Mouse (Mus musculus) kidney, postnatal 0 days (tissue): Measurements from ENCODE around the gene Kif6. TPM values are rescaled to one million over a fixed set of nuclear protein-coding genes. Genes with fewer than 3 reads are reported as not detected.

Experiments used
- ATAC-seq: fragments of 200-750 bp; cut with Nextera tagmentation; replicated peaks from 2 replicates; pipeline ENCODE4 v1.8.0; 2017; ENCODE audit warnings: low read depth, moderate number of reproducible peaks, moderate TSS enrichment, moderate library complexity; ENCODE audit not compliant: low FRiP score
- DNase-seq: peaks from one replicate; pipeline ENCODE4 v3.0.0-alpha.2; 2016; ENCODE audit warnings: low spot score
- H3K27ac ChIP-seq: fragments of 300-500 bp; sonication (generic); 2 replicates; pipeline ENCODE4 v1.5.1; 2014; ENCODE audit warnings: mild to moderate bottlenecking
- H3K27me3 ChIP-seq: fragments of 300-500 bp; sonication (generic); 2 replicates; pipeline ENCODE4 v1.6.1; 2014; ENCODE audit warnings: low read length, mixed read lengths; ENCODE audit not compliant: insufficient read depth
- H3K36me3 ChIP-seq: fragments of 300-500 bp; sonication (generic); 2 replicates; pipeline ENCODE4 v1.6.1; 2014; ENCODE audit warnings: low read length, mixed read lengths; ENCODE audit not compliant: insufficient read depth
- H3K4me1 ChIP-seq: fragments of 300-500 bp; sonication (generic); replicated peaks from 2 replicates; pipeline ENCODE4 v1.6.1; 2014; ENCODE audit warnings: antibody characterized with exemption, low read length, mixed read lengths; ENCODE audit not compliant: insufficient read depth
- H3K4me2 ChIP-seq: fragments of 300-500 bp; sonication (generic); 2 replicates; pipeline ENCODE4 v1.6.1; 2014; ENCODE audit warnings: mild to moderate bottlenecking, low read length, moderate library complexity, mixed read lengths
- H3K4me3 ChIP-seq: fragments of 300-500 bp; sonication (generic); replicated peaks from 2 replicates; pipeline ENCODE4 v1.5.1; 2014; ENCODE audit warnings: low read depth, low read length
- H3K9ac ChIP-seq: fragments of 300-500 bp; sonication (generic); 2 replicates; pipeline ENCODE4 v1.6.1; 2014; ENCODE audit warnings: low read depth, low read length
- H3K9me3 ChIP-seq: fragments of 300-500 bp; sonication (generic); replicated peaks from 2 replicates; pipeline ENCODE4 v1.6.1; 2016; ENCODE audit warnings: low read length, inconsistent platforms, mixed read lengths
- CTCF ChIP-seq: IDR thresholded peaks from 2 replicates; pipeline ENCODE4 v1.5.1; 2016; ENCODE audit warnings: antibody characterized with exemption, low read depth, mild to moderate bottlenecking, moderate library complexity
- WGBS: fragments of 180-500 bp; shearing (Covaris S2); extraction: QIAGEN DNeasy Blood & Tissue Kit; methylation state at CpG from one replicate; pipeline ENCODE4 v1.1.7; 2014; 5-methylcytosine and 5-hydroxymethylcytosine counted together
- polyA plus RNA-seq: library from polyadenylated mRNA; unstranded; fragments of >200 nt; fragmentation: Nextera tagmentation; extraction: Ambion mirVana; gene quantifications from 2 replicates; pipeline ENCODE4 v1.2.1, GENCODE M21; 2015

Kif6 gene
- polyA plus RNA-seq, 1 experiment from 2014 or later: 1.3 TPM

DNA sequence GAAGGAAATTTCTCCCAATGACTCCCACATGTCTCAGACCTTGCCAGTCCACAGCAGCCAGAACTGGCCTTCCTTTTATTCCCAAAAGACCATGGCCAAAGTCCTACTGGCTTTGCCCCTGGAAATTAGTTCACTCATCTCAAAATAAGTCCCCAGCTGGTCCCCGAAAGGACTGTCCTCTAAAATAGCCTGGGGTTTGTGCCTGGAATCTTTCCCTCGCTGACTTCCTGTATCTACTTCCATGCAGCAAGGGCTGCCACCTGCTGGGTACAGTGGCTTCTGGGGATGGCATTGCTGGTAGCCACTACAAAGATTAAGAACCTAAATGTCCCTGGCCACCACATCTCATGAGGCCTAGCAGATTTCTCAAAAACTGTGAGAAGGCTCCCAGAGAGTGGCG, 237.2 kb downstream of the Kif6 start:
- no peaks in the 10 kb centered on the region for H3K4me1 ChIP-seq
- no peak overlapping the region for H3K9ac ChIP-seq
- no peaks in the 10 kb centered on the region for H3K27me3 ChIP-seq
- no peak for ATAC-seq
- no peak overlapping the region for H3K4me2 ChIP-seq
- TF ChIP-seq CTCF: peak; percentile 62
- H3K9me3 ChIP-seq: no peaks in the 10 kb centered on the region
- H3K4me3 ChIP-seq: no peak overlapping the region
- peak; percentile 27 for DNase-seq
- no peaks in the 10 kb centered on the region for H3K36me3 ChIP-seq
- WGBS: 61% methylated on average over 3 of the region's 3 CpGs
- H3K27ac ChIP-seq: no peak overlapping the region

DNA sequence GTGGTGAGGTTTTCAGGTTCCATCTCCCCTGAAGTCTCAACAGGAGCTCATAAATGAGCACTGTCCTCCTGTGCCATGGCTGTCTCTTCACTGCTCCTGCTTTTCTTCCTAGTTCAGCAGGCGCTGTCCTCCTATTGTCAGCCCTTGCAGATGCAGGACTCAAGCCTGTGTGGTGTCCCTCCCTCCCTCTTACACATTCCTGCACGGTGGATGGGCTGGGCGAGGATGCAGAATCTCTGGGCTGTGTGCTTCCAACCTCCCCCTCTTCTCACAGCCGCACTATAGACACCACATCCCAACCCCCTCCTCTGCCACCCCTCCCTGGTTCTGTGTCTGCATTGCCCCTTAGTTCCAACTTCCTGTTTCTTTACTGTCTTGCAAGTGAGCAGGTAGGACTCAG, 240.8 kb downstream of the Kif6 start:
- no peak for ATAC-seq
- WGBS: 24% methylated on average over 4 of the region's 4 CpGs
- H3K36me3 ChIP-seq: no peaks in the 10 kb centered on the region

DNA sequence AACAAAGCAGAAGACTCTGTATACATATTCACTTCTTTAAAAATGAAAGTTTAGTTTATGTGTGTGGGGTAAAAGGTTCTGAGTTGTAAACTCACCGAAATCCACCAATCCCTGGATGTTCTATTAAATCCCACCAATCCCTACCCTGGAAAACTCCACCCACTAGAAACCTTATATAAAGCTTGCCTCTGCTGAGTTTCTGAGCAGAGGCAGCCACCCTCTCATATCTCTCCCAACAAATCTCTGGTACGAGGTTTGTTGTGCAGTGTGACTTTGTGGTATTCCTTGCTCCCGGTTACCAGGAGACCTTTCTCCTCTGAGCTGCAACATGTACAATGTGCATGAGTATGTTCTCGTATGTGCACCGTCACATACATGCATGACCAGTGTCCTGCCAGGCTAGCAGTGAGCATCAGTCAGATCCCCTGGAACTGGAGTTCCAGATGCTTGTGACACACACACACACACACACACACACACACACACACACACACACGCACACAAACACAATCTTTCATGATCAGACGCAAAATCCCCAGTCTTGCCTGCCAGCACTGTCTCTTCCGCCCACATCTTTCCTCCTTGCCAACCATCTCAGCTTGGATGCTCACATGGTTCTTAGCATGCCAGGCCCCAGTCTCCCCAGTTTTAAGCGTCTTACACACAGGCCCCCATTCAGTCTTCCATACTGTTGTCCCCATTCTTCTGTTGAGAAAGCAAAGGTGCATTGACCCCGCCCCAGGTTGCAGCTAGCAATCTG, 245.3 kb downstream of the Kif6 start:
- Histone ChIP-seq H3K4me3 (no peak overlapping the region), H3K27me3 (no peaks in the 10 kb centered on the region), H3K36me3 (no peaks in the 10 kb centered on the region), H3K4me1 (no peaks in the 10 kb centered on the region), H3K4me2 (no peak overlapping the region), H3K9me3 (no peaks in the 10 kb centered on the region), H3K9ac (no peak overlapping the region), H3K27ac (no peak overlapping the region)
- ATAC-seq (no peak), DNase-seq (no peak)
- 88% methylated on average over 10 of the region's 10 CpGs for WGBS
- no peak for TF ChIP-seq CTCF

More for the DNA sequence above, 240.8 kb downstream of the Kif6 start:
- H3K27ac ChIP-seq: no peak overlapping the region
- DNase-seq: peak; percentile 18
- H3K4me3 ChIP-seq: no peak overlapping the region
- H3K27me3 ChIP-seq: no peaks in the 10 kb centered on the region
- H3K4me2 ChIP-seq: no peak overlapping the region
- H3K9ac ChIP-seq: no peak overlapping the region
- H3K9me3 ChIP-seq: no peaks in the 10 kb centered on the region
- H3K4me1 ChIP-seq: no peaks in the 10 kb centered on the region
- no peak for TF ChIP-seq CTCF

DNA sequence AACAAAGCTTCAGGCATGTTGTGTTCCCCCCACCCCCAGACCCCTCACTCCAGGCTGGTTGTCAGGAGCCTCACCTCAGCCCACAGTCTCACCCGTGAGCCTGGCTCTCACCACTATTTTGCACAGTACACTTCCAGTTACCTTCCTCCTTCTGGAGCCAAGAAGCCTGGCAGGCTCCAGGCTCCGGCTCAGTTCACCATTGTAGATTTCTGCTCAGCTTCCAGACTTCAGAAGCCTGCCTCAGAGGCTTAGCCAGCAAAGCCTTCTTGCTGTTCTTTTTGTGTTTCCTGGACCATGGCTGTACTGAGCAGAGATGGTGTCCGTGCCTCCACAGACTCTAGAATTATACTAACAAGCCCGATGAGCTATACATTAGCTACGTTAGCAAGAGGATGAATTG, 248.7 kb downstream of the Kif6 start:
- Histone ChIP-seq H3K27me3 (peaks cover 3% of the 10 kb centered on the region; the same call in 1 of the 2 replicates), H3K9me3 (no peaks in the 10 kb centered on the region), H3K36me3 (no peaks in the 10 kb centered on the region), H3K4me2 (no peak overlapping the region), H3K4me1 (no peaks in the 10 kb centered on the region), H3K9ac (no peak overlapping the region), H3K27ac (no peak overlapping the region), H3K4me3 (no peak overlapping the region)
- TF ChIP-seq CTCF: no peak
- DNase-seq (no peak), ATAC-seq (no peak)
- WGBS: 63% methylated on average over 5 of the region's 5 CpGs

DNA sequence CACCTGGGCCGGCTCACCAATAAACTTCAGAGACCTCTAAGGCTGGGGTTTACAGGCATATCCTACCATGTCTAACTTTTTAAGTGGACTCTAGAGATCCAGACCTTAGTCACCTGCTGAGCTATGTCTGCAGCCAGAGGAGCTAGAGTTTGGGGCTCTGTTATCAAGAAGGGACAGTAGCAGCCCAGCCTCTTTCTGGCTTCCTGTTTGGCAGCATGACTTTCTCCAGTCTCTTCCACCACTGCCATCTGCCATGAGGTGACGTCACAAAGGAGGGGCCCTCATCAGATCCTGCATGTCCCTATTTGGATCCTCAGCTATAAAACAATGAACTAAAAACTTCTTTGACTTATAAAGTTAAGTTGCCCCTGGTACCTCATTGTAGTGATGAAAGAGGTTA, 250.7 kb downstream of the Kif6 start:
- no peak overlapping the region for H3K4me3 ChIP-seq
- no peak overlapping the region for H3K9ac ChIP-seq
- TF ChIP-seq CTCF: no peak
- H3K9me3 ChIP-seq: no peaks in the 10 kb centered on the region
- 91% methylated on average over 2 of the region's 2 CpGs for WGBS
- no peak for ATAC-seq
- peaks cover 3% of the 10 kb centered on the region; the same call in 1 of the 2 replicates for H3K27me3 ChIP-seq
- H3K4me1 ChIP-seq: no peaks in the 10 kb centered on the region
- no peaks in the 10 kb centered on the region for H3K36me3 ChIP-seq
- no peak overlapping the region for H3K27ac ChIP-seq
- H3K4me2 ChIP-seq: no peak overlapping the region
- DNase-seq: no peak

DNA sequence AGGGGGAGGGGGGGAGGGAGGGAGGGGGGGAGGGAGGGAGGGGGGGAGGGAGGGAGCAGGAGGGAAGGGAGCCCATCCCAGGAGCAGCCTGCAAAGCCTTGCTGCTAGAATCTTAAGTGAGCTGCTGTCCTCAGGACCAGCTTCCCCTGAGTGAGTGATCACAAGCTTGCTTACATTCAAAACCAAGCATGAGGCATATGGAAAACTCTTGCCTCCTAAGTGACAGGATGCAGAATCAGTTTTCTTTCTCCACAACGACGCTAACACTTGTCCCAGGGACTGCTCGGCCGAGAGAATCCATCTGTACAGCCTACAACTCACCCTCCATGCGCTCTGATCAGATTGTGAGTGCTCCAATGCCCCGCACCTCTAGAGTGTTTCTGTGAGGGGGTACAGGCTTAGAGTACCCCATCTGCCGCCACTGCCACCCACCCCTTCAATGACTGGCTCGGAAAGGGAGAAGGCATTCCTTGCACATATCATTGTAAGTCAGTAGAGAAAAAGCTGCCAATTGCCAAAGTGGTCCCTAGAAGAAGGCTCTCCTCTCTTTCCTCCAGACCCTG, 251.8 kb downstream of the Kif6 start:
- no peak for TF ChIP-seq CTCF
- no peak overlapping the region for H3K9ac ChIP-seq
- no peak for DNase-seq
- ATAC-seq: no peak
- no peaks in the 10 kb centered on the region for H3K4me1 ChIP-seq
- 61% methylated on average over 8 of the region's 8 CpGs for WGBS
- no peaks in the 10 kb centered on the region for H3K36me3 ChIP-seq
- no peaks in the 10 kb centered on the region for H3K9me3 ChIP-seq
- H3K27me3 ChIP-seq: peaks cover 3% of the 10 kb centered on the region; the same call in 1 of the 2 replicates
- H3K27ac ChIP-seq: no peak overlapping the region
- H3K4me2 ChIP-seq: no peak overlapping the region
- no peak overlapping the region for H3K4me3 ChIP-seq
